Mouse (Mus musculus) thymus, postnatal 14 days (tissue): Measurements from ENCODE around the gene Selenow.

Experiments used
- DNase-seq: peaks from one replicate; pipeline ENCODE4 v3.0.0; 2021

Gene Selenow

GRCm38 (mm10) chr7:15922220-15922773 is at the start of gene Selenow:
Selenow (minus strand) TSS chr7:15922402.
- DNase-seq = peak; percentile 93

- no peak for DNase-seq
Observed at GRCm38 (mm10) chr7:15969674-15970073, 47.5 kb upstream of the Selenow start.

GRCm38 (mm10) chr7:15968322-15968721 is 46.1 kb upstream of the Selenow start:
- DNase-seq = no peak

GRCm38 (mm10) chr7:15967312-15967711 is 45.1 kb upstream of the Selenow start, which contains the start of gene Ehd2:
Ehd2 (minus strand) TSS chr7:15967567.
- peak; percentile 69 for DNase-seq

- no peak for DNase-seq
Observed at GRCm38 (mm10) chr7:15966489-15966888, 44.3 kb upstream of the Selenow start.

GRCm38 (mm10) chr7:15963798-15964652 is 41.8 kb upstream of the Selenow start:
- no peak for DNase-seq

GRCm38 (mm10) chr7:15962311-15963288 is 40.4 kb upstream of the Selenow start:
- no peak for DNase-seq

GRCm38 (mm10) chr7:15961798-15962197 is 39.6 kb upstream of the Selenow start:
- no peak for DNase-seq

- DNase-seq = no peak
Observed at GRCm38 (mm10) chr7:15961239-15961638, 39.0 kb upstream of the Selenow start.

- no peak for DNase-seq
Observed at GRCm38 (mm10) chr7:15960691-15961090, 38.5 kb upstream of the Selenow start.

GRCm38 (mm10) chr7:15956143-15956542 is 33.9 kb upstream of the Selenow start:
- DNase-seq = no peak

GRCm38 (mm10) chr7:15955509-15955908 is 33.3 kb upstream of the Selenow start:
- no peak for DNase-seq

GRCm38 (mm10) chr7:15954978-15955443 is 32.8 kb upstream of the Selenow start:
- DNase-seq = no peak

- DNase-seq = no peak
Observed at GRCm38 (mm10) chr7:15954436-15954835, 32.2 kb upstream of the Selenow start.

- DNase-seq = no peak
Observed at GRCm38 (mm10) chr7:15953307-15954074, 31.3 kb upstream of the Selenow start.

GRCm38 (mm10) chr7:15952416-15952815 is 30.2 kb upstream of the Selenow start:
- no peak for DNase-seq

GRCm38 (mm10) chr7:15950008-15950407 is 27.8 kb upstream of the Selenow start:
- DNase-seq = no peak

- no peak for DNase-seq
Observed at GRCm38 (mm10) chr7:15949216-15949790, 27.1 kb upstream of the Selenow start.

GRCm38 (mm10) chr7:15948381-15948941 is 26.3 kb upstream of the Selenow start:
- DNase-seq = peak; percentile 83

GRCm38 (mm10) chr7:15947653-15948260 is 25.6 kb upstream of the Selenow start:
- no peak for DNase-seq
